14 mouse cellular contexts compared by ENCODE assay signal in genomic region chr2:167252057-167252687, GRCm38 (mm10). TPM values are rescaled to one million over a fixed set of nuclear protein-coding genes. Genes with fewer than 3 reads are reported as not detected.
DNase-seq lines count a peak whose midpoint lies in the region; ATAC-seq and TF ChIP-seq lines count a peak whose summit lies in the region.
"Had no signal": no experiment of that assay in that cellular context is flagged by ENCODE, and none has a peak within 500 bp of the region (broad histone marks: within the 10 kb centered on the region; RNA-seq: fewer than 3 reads in every experiment).

No protein-coding gene starts in this region.

- no peaks in the 10 kb centered on the region for H3K27me3 ChIP-seq in forebrain, embryonic 11.5 days (ENCODE audit: control insufficient read depth, insufficient read depth, low read length)
- H3K27me3 ChIP-seq in forebrain, embryonic 15.5 days, result no peaks in the 10 kb centered on the region
- H3K27me3 ChIP-seq in kidney, adult 2 months (replicated peaks; ENCODE audit: control insufficient read depth, insufficient read depth, low read length), result no peaks in the 10 kb centered on the region
- H3K27me3 ChIP-seq in testis, adult 2 months (ENCODE audit: control insufficient read depth, insufficient read depth, low read length), result no peaks in the 10 kb centered on the region
- H3K27me3 ChIP-seq: liver, embryonic 13.5 days had no signal

- 0 out of 2 replicates have a peak overlapping the region, but pooled peaks have one; percentile 5 for H3K9ac ChIP-seq in forebrain, embryonic 11.5 days (ENCODE audit: low read length)
- H3K9ac ChIP-seq in forebrain, embryonic 15.5 days (replicated peaks), result no peak overlapping the region
- H3K9ac ChIP-seq: liver, embryonic 13.5 days had no signal

- no peak overlapping the region for H3K4me3 ChIP-seq in forebrain, embryonic 11.5 days (ENCODE audit: low read depth, low read length)
- H3K4me3 ChIP-seq in forebrain, embryonic 15.5 days, result no peak overlapping the region
- H3K4me3 ChIP-seq in kidney, adult 2 months (ENCODE audit: insufficient read depth, low read depth, low read length), result no peak overlapping the region
- H3K4me3 ChIP-seq in testis, adult 2 months (ENCODE audit: control insufficient read depth, low read depth, low read length), result no peak overlapping the region
- H3K4me3 ChIP-seq: liver, embryonic 13.5 days had no signal

- no peak for ATAC-seq in forebrain, embryonic 11.5 days (replicated peaks; ENCODE audit: low FRiP score)
- ATAC-seq in forebrain, embryonic 15.5 days (replicated peaks), result no peak
- no peak for ATAC-seq in frontal cortex, adult (ENCODE audit: low TSS enrichment)
- ATAC-seq: inflammation-experienced regulatory T-cells, adult 6 months; midbrain, embryonic 16.5 days had no signal

- no peak for DNase-seq in forebrain, embryonic 11.5 days (ENCODE audit: low spot score)
- DNase-seq in kidney, adult 2 months, result no peak
- no peak for DNase-seq in kidney, adult 11 months
- DNase-seq in testis, postnatal 14 days (ENCODE audit: low spot score), result no peak
- DNase-seq in thymus, postnatal 10 days (ENCODE audit: low spot score in 2 of 2), result no peak
- DNase-seq: gastrocnemius, postnatal 14 days; layer of hippocampus, postnatal 36 days; liver, embryonic 13.5 days had no signal

- H3K36me3 ChIP-seq in forebrain, embryonic 11.5 days (ENCODE audit: control insufficient read depth, insufficient read depth, low read length), result no peaks in the 10 kb centered on the region
- H3K36me3 ChIP-seq in forebrain, embryonic 15.5 days, result no peaks in the 10 kb centered on the region
- no peaks in the 10 kb centered on the region for H3K36me3 ChIP-seq in kidney, adult 2 months (ENCODE audit: control insufficient read depth, insufficient read depth, low read length)
- no peaks in the 10 kb centered on the region for H3K36me3 ChIP-seq in testis, adult 2 months (ENCODE audit: control insufficient read depth, insufficient read depth, low read length)
- H3K36me3 ChIP-seq: G1E; liver, embryonic 13.5 days had no signal

- no peak for TF ChIP-seq POLR2A in kidney, adult 2 months (IDR thresholded peaks at IDR 0.05; ENCODE audit: low read depth, low read length)
- no peak for TF ChIP-seq POLR2A in testis, adult 2 months (IDR thresholded peaks at IDR 0.05; ENCODE audit: control insufficient read depth, low read depth, low read length)

- peaks cover 2% of the 10 kb centered on the region for H3K4me1 ChIP-seq in forebrain, embryonic 11.5 days (replicated peaks; ENCODE audit: control insufficient read depth, insufficient read depth, low read length)
- peaks cover 7% of the 10 kb centered on the region for H3K4me1 ChIP-seq in forebrain, embryonic 15.5 days
- no peaks in the 10 kb centered on the region for H3K4me1 ChIP-seq in kidney, adult 2 months (ENCODE audit: control insufficient read depth, insufficient read depth, low read length)
- H3K4me1 ChIP-seq in testis, adult 2 months (ENCODE audit: control insufficient read depth, insufficient read depth, low read length), result peaks cover 10% of the 10 kb centered on the region
- H3K4me1 ChIP-seq: liver, embryonic 13.5 days had no signal

- WGBS in forebrain, embryonic 11.5 days, result 42% methylated on average over 3 of the region's 3 CpGs
- WGBS in forebrain, embryonic 15.5 days, result 48% methylated on average over 3 of the region's 3 CpGs
- 58% methylated on average over 3 of the region's 3 CpGs for WGBS in kidney, adult 2 months

- no peak overlapping the region for H3K4me2 ChIP-seq in forebrain, embryonic 11.5 days (ENCODE audit: low read depth, low read length, severe bottlenecking)
- no peak overlapping the region for H3K4me2 ChIP-seq in forebrain, embryonic 15.5 days (replicated peaks)
- H3K4me2 ChIP-seq: liver, embryonic 13.5 days had no signal

- no peak overlapping the region for H3K27ac ChIP-seq in forebrain, embryonic 11.5 days (ENCODE audit: low read depth, low read length)
- no peak overlapping the region for H3K27ac ChIP-seq in forebrain, embryonic 15.5 days (replicated peaks)
- H3K27ac ChIP-seq in kidney, adult 2 months (ENCODE audit: insufficient read depth, low read depth, low read length), result 0 out of 2 replicates have a peak overlapping the region, but pooled peaks have one; percentile 9
- peak overlapping the region; percentile 88 for H3K27ac ChIP-seq in testis, adult 2 months (ENCODE audit: control insufficient read depth, insufficient read depth, low read depth, low read length)
- H3K27ac ChIP-seq: liver, embryonic 13.5 days had no signal

- H3K9me3 ChIP-seq in forebrain, embryonic 11.5 days (ENCODE audit: control insufficient read depth, low read length), result no peaks in the 10 kb centered on the region
- H3K9me3 ChIP-seq in forebrain, embryonic 15.5 days, result no peaks in the 10 kb centered on the region
- H3K9me3 ChIP-seq: G1E; liver, embryonic 13.5 days had no signal

- no peak for TF ChIP-seq CTCF in kidney, adult 2 months (conservative IDR thresholded peaks at IDR 0.05; ENCODE audit: insufficient read depth, insufficient read length, low read depth, low read length)
- no peak for TF ChIP-seq CTCF in testis, adult 2 months (IDR thresholded peaks at IDR 0.05; ENCODE audit: control insufficient read depth, insufficient read depth, insufficient replicate concordance, low read depth, low read length)

RNA-seq across cellular contexts. Expression of gene Ptgis, which starts 11.8 kb away (rescaled TPM):
- 8.1 and 9.2 TPM in 2 replicates for polyA plus RNA-seq in forebrain, embryonic 11.5 days (2014; fragmentation: Nextera tagmentation; extraction: Ambion mirVana)
- 2.7 and 3.6 TPM in 2 replicates for polyA plus RNA-seq in forebrain, embryonic 15.5 days (2015; fragmentation: Nextera tagmentation; extraction: Ambion mirVana)
- polyA plus RNA-seq in kidney, adult 2 months (2012; rRNA removed), result 8.3 and 11.2 TPM in 2 replicates
- 7.2 and 9.1 TPM in 2 replicates for polyA plus RNA-seq in testis, adult 2 months (2012; rRNA removed)
- polyA plus RNA-seq: G1E; inflammation-experienced regulatory T-cells, adult 6 months had no signal

Comparison
In these comparisons a context has a peak if more than half of its experiments do, and no peak if none do; other contexts are left out.
1. H3K27ac ChIP-seq: peak in kidney, adult 2 months (single experiment) and testis, adult 2 months (single experiment); none in forebrain, embryonic 11.5 days (single experiment) and forebrain, embryonic 15.5 days (single experiment).